ENCODE assay signal across 12 mouse cellular contexts in genomic region chr13:43159429-43159828, GRCm38 (mm10). TPM values are rescaled to one million over a fixed set of nuclear protein-coding genes. Genes with fewer than 3 reads are reported as not detected.
DNase-seq lines count a peak whose midpoint lies in the region; ATAC-seq and TF ChIP-seq lines count a peak whose summit lies in the region.
"Had no signal": no experiment of that assay in that cellular context is flagged by ENCODE, and none has a peak within 500 bp of the region (broad histone marks: within the 10 kb centered on the region; RNA-seq: fewer than 3 reads in every experiment).

No protein-coding gene starts in this region.

- H3K9ac ChIP-seq in intestine, embryonic 14.5 days (ENCODE audit: low read length), result no peak overlapping the region
- no peak overlapping the region for H3K9ac ChIP-seq in intestine, postnatal 0 days (ENCODE audit: low read depth, low read length)
- H3K9ac ChIP-seq in intestine, embryonic 15.5 days, result no peak overlapping the region
- H3K9ac ChIP-seq in limb, embryonic 11.5 days (ENCODE audit: low read length), result no peak overlapping the region
- no peak overlapping the region for H3K9ac ChIP-seq in stomach, embryonic 15.5 days
- H3K9ac ChIP-seq: embryonic facial prominence, embryonic 13.5 days had no signal

- TF ChIP-seq CTCF in intestine, postnatal 0 days (IDR thresholded peaks at IDR 0.05; ENCODE audit: low read depth), result no peak

- peaks cover 23% of the 10 kb centered on the region for H3K36me3 ChIP-seq in intestine, embryonic 14.5 days (ENCODE audit: control insufficient read depth, insufficient read depth, low read length)
- H3K36me3 ChIP-seq in intestine, postnatal 0 days (ENCODE audit: control insufficient read depth, insufficient read depth), result peaks cover 16% of the 10 kb centered on the region; the same call in 1 of the 2 replicates
- no peaks in the 10 kb centered on the region for H3K36me3 ChIP-seq in intestine, embryonic 15.5 days
- no peaks in the 10 kb centered on the region; the same call in 1 of the 2 replicates for H3K36me3 ChIP-seq in limb, embryonic 11.5 days (ENCODE audit: control insufficient read depth, insufficient read depth, low read length)
- 0 out of 2 replicates have a peak, but pooled peaks cover 3% of the 10 kb centered on the region for H3K36me3 ChIP-seq in stomach, embryonic 15.5 days

- no peak for DNase-seq in intestine, embryonic 14.5 days (ENCODE audit: low spot score)
- peak; percentile 41 for DNase-seq in limb, embryonic 11.5 days (ENCODE audit: low spot score)
- no peak for DNase-seq in ovary, postnatal 14 days (ENCODE audit: low spot score)
- DNase-seq in testis, postnatal 14 days (ENCODE audit: low spot score), result no peak
- DNase-seq: gastrocnemius, postnatal 10 days; right cerebral cortex, adult 18-20 months had no signal

- H3K27me3 ChIP-seq in intestine, embryonic 14.5 days (replicated peaks; ENCODE audit: control insufficient read depth, insufficient read depth, low read length), result no peaks in the 10 kb centered on the region
- H3K27me3 ChIP-seq in intestine, postnatal 0 days (replicated peaks; ENCODE audit: control insufficient read depth, insufficient read depth, low read length), result no peaks in the 10 kb centered on the region
- no peaks in the 10 kb centered on the region for H3K27me3 ChIP-seq in intestine, embryonic 15.5 days (replicated peaks)
- H3K27me3 ChIP-seq in limb, embryonic 11.5 days (ENCODE audit: control insufficient read depth, insufficient read depth, low read length), result no peaks in the 10 kb centered on the region
- H3K27me3 ChIP-seq in stomach, embryonic 15.5 days (replicated peaks), result no peaks in the 10 kb centered on the region
- H3K27me3 ChIP-seq: embryonic facial prominence, embryonic 13.5 days had no signal

- no peak overlapping the region for H3K27ac ChIP-seq in intestine, embryonic 14.5 days (ENCODE audit: low read depth)
- no peak overlapping the region for H3K27ac ChIP-seq in intestine, postnatal 0 days (ENCODE audit: low read depth, low read length)
- H3K27ac ChIP-seq in intestine, embryonic 15.5 days, result 0 out of 2 replicates have a peak overlapping the region, but pooled peaks have one; percentile 5
- H3K27ac ChIP-seq in limb, embryonic 11.5 days (replicated peaks; ENCODE audit: low read depth, low read length), result 0 out of 2 replicates have a peak overlapping the region, but pooled peaks have one; percentile 36
- H3K27ac ChIP-seq in stomach, embryonic 15.5 days, result no peak overlapping the region
- H3K27ac ChIP-seq: embryonic facial prominence, embryonic 13.5 days had no signal

- no peaks in the 10 kb centered on the region for H3K9me3 ChIP-seq in intestine, embryonic 14.5 days (ENCODE audit: control insufficient read depth, low read length)
- no peaks in the 10 kb centered on the region for H3K9me3 ChIP-seq in intestine, postnatal 0 days (ENCODE audit: control insufficient read depth)
- no peaks in the 10 kb centered on the region for H3K9me3 ChIP-seq in intestine, embryonic 15.5 days
- no peaks in the 10 kb centered on the region for H3K9me3 ChIP-seq in limb, embryonic 11.5 days (ENCODE audit: control insufficient read depth, low read length)
- H3K9me3 ChIP-seq in stomach, embryonic 15.5 days, result no peaks in the 10 kb centered on the region
- H3K9me3 ChIP-seq: embryonic facial prominence, embryonic 13.5 days had no signal

- no peak overlapping the region for H3K4me3 ChIP-seq in intestine, embryonic 14.5 days (ENCODE audit: low read depth, low read length)
- no peak overlapping the region for H3K4me3 ChIP-seq in intestine, postnatal 0 days (ENCODE audit: low read depth, low read length)
- no peak overlapping the region for H3K4me3 ChIP-seq in intestine, embryonic 15.5 days (replicated peaks)
- no peak overlapping the region for H3K4me3 ChIP-seq in limb, embryonic 11.5 days (ENCODE audit: low read depth, low read length)
- H3K4me3 ChIP-seq in stomach, embryonic 15.5 days (replicated peaks), result no peak overlapping the region
- H3K4me3 ChIP-seq: embryonic facial prominence, embryonic 13.5 days had no signal

- ATAC-seq in intestine, embryonic 14.5 days (replicated peaks; ENCODE audit: low FRiP score, low TSS enrichment, low read depth), result peak; percentile 80
- ATAC-seq in intestine, postnatal 0 days, result no peak
- ATAC-seq in intestine, embryonic 15.5 days, result peak; percentile 53; the same call in 1 of the 2 replicates
- ATAC-seq in limb, embryonic 11.5 days (ENCODE audit: insufficient number of reproducible peaks, low FRiP score, low TSS enrichment, low read depth), result no peak
- ATAC-seq in stomach, embryonic 15.5 days (ENCODE audit: insufficient read depth, low FRiP score, low read depth), result peak; percentile 35; the same call in 1 of the 2 replicates
- ATAC-seq in cerebellum, adult (ENCODE audit: insufficient number of reproducible peaks, low FRiP score, low TSS enrichment), result no peak

- no peak overlapping the region for H3K4me2 ChIP-seq in intestine, embryonic 14.5 days (ENCODE audit: low read length)
- H3K4me2 ChIP-seq in intestine, postnatal 0 days (replicated peaks; ENCODE audit: low read depth), result no peak overlapping the region
- H3K4me2 ChIP-seq in intestine, embryonic 15.5 days (replicated peaks), result no peak overlapping the region
- H3K4me2 ChIP-seq in limb, embryonic 11.5 days (ENCODE audit: low read depth, severe bottlenecking), result no peak overlapping the region
- no peak overlapping the region for H3K4me2 ChIP-seq in stomach, embryonic 15.5 days
- H3K4me2 ChIP-seq: embryonic facial prominence, embryonic 13.5 days; liver, embryonic 11.5 days had no signal

- H3K4me1 ChIP-seq in intestine, embryonic 14.5 days (replicated peaks; ENCODE audit: control insufficient read depth, insufficient read depth, low read length), result 0 out of 2 replicates have a peak, but pooled peaks cover 3% of the 10 kb centered on the region
- no peaks in the 10 kb centered on the region for H3K4me1 ChIP-seq in intestine, postnatal 0 days (replicated peaks; ENCODE audit: control insufficient read depth, insufficient read depth, low read length)
- 0 out of 2 replicates have a peak, but pooled peaks cover 5% of the 10 kb centered on the region for H3K4me1 ChIP-seq in intestine, embryonic 15.5 days (replicated peaks)
- H3K4me1 ChIP-seq in limb, embryonic 11.5 days (ENCODE audit: control insufficient read depth, insufficient read depth, low read length), result peaks cover 2% of the 10 kb centered on the region; the same call in 1 of the 2 replicates
- no peaks in the 10 kb centered on the region for H3K4me1 ChIP-seq in stomach, embryonic 15.5 days
- H3K4me1 ChIP-seq: embryonic facial prominence, embryonic 13.5 days had no signal

- 28% methylated on average over 3 of the region's 3 CpGs for WGBS in intestine, embryonic 14.5 days
- WGBS in intestine, postnatal 0 days, result 61% methylated on average over 3 of the region's 3 CpGs
- 41% methylated on average over 3 of the region's 3 CpGs for WGBS in intestine, embryonic 15.5 days
- WGBS in limb, embryonic 11.5 days, result 49% methylated on average over 3 of the region's 3 CpGs
- WGBS in stomach, embryonic 15.5 days, result 32% methylated on average over 3 of the region's 3 CpGs

RNA-seq across cellular contexts. Expression of gene Tbc1d7, which starts 11.9 kb away (rescaled TPM):
- 45.0 and 45.6 TPM in 2 replicates for polyA plus RNA-seq in intestine, embryonic 14.5 days (2014; fragmentation: Nextera tagmentation; extraction: Ambion mirVana)
- 22.0 and 24.1 TPM in 2 replicates for polyA plus RNA-seq in intestine, postnatal 0 days (2015; fragmentation: Nextera tagmentation; extraction: Ambion mirVana)
- 33.4 and 34.2 TPM in 2 replicates for polyA plus RNA-seq in intestine, embryonic 15.5 days (2015; fragmentation: Nextera tagmentation; extraction: Ambion mirVana)
- polyA plus RNA-seq in limb, embryonic 11.5 days (2014; fragmentation: Nextera tagmentation; extraction: Ambion mirVana), result 63.1 and 65.0 TPM in 2 replicates
- polyA plus RNA-seq in stomach, embryonic 15.5 days (2015; fragmentation: Nextera tagmentation; extraction: Ambion mirVana), result 34.6 and 35.9 TPM in 2 replicates

Comparison
In these comparisons a context has a peak if more than half of its experiments do, and no peak if none do; other contexts are left out.
1. ATAC-seq: peak in intestine, embryonic 14.5 days (single experiment), intestine, embryonic 15.5 days (single experiment) and stomach, embryonic 15.5 days (single experiment); none in intestine, postnatal 0 days (single experiment), limb, embryonic 11.5 days (single experiment) and cerebellum, adult (single experiment).
2. H3K27ac ChIP-seq: peak in intestine, embryonic 15.5 days (single experiment) and limb, embryonic 11.5 days (single experiment); none in intestine, embryonic 14.5 days (single experiment), intestine, postnatal 0 days (single experiment) and stomach, embryonic 15.5 days (single experiment).